Mouse (Mus musculus) limb, embryonic 14.5 days (tissue): ENCODE measurements around the gene Cybc1. TPM values are rescaled to one million over a fixed set of nuclear protein-coding genes. Genes with fewer than 3 reads are reported as not detected.

Experiments
- ATAC-seq: fragments of 200-750 bp; cut with Nextera tagmentation; 2 replicates; pipeline ENCODE4 v1.8.0; 2017; ENCODE audit warnings: low read depth, moderate number of reproducible peaks, moderate TSS enrichment; ENCODE audit not compliant: low FRiP score
- DNase-seq: peaks from one replicate; pipeline ENCODE4 v3.0.0-alpha.2; 2015; ENCODE audit warnings: low spot score
- H3K27ac ChIP-seq: fragments of 300-500 bp; sonication (generic); replicated peaks from 2 replicates; pipeline ENCODE4 v1.5.1; 2014; ENCODE audit warnings: low read depth, mild to moderate bottlenecking, low read length, moderate library complexity, mixed read lengths
- H3K27me3 ChIP-seq: fragments of 300-500 bp; sonication (generic); 2 replicates; pipeline ENCODE4 v1.6.1; 2014; ENCODE audit warnings: low read length, mixed read lengths; ENCODE audit not compliant: control insufficient read depth, insufficient read depth
- H3K36me3 ChIP-seq: fragments of 300-500 bp; sonication (generic); 2 replicates; pipeline ENCODE4 v1.6.1; 2014; ENCODE audit warnings: mild to moderate bottlenecking, low read length, moderate library complexity, mixed read lengths; ENCODE audit not compliant: control insufficient read depth, insufficient read depth
- H3K4me1 ChIP-seq: fragments of 300-500 bp; sonication (generic); 2 replicates; pipeline ENCODE4 v1.6.1; 2014; ENCODE audit warnings: antibody characterized with exemption, low read length, mixed read lengths; ENCODE audit not compliant: control insufficient read depth, insufficient read depth
- H3K4me2 ChIP-seq: fragments of 300-500 bp; sonication (generic); replicated peaks from 2 replicates; pipeline ENCODE4 v1.6.1; 2014; ENCODE audit warnings: low read depth, mild to moderate bottlenecking, low read length, moderate library complexity; ENCODE audit not compliant: severe bottlenecking
- H3K4me3 ChIP-seq: fragments of 300-500 bp; sonication (generic); replicated peaks from 2 replicates; pipeline ENCODE4 v1.5.1; 2014; ENCODE audit warnings: low read length
- H3K9ac ChIP-seq: fragments of 300-500 bp; sonication (generic); 2 replicates; pipeline ENCODE4 v1.6.1; 2014; ENCODE audit warnings: mild to moderate bottlenecking, low read depth, low read length, moderate library complexity; ENCODE audit not compliant: severe bottlenecking
- H3K9me3 ChIP-seq: fragments of 300-500 bp; sonication (generic); 2 replicates; pipeline ENCODE4 v1.6.1; 2016; ENCODE audit warnings: low read length; ENCODE audit not compliant: control insufficient read depth
- POLR2A ChIP-seq: fragments of 200-500 bp; IDR thresholded peaks from 2 replicates; pipeline ENCODE4 v1.8.0; 2012; ENCODE audit warnings: inconsistent platforms, mild to moderate bottlenecking, moderate library complexity, borderline replicate concordance; ENCODE audit not compliant: insufficient read depth, insufficient read length; ENCODE audit errors: extremely low read depth
- whole genome bisulfite sequencing: fragments of 180-500 bp; shearing (Covaris S2); extraction: QIAGEN DNeasy Blood & Tissue Kit; methylation state at CpG from one replicate; pipeline ENCODE4 v1.1.7; 2014; 5-methylcytosine and 5-hydroxymethylcytosine counted together
- polyA plus RNA-seq, 2 experiments: library from polyadenylated mRNA; depleted of rRNA in 1 of 2; stranded (reverse) in 1 of 2; unstranded in 1 of 2; fragments of >200 nt; fragmentation: Nextera tagmentation in 1 of 2; extraction: Ambion mirVana in 1 of 2; gene quantifications; 2 replicates each; pipeline versions ENCODE4 v1.2.1 to v1.2.3; 2012 to 2014

The Cybc1 gene
- polyA plus RNA-seq, 2 experiments: 41.3 to 47.1 TPM

DNA sequence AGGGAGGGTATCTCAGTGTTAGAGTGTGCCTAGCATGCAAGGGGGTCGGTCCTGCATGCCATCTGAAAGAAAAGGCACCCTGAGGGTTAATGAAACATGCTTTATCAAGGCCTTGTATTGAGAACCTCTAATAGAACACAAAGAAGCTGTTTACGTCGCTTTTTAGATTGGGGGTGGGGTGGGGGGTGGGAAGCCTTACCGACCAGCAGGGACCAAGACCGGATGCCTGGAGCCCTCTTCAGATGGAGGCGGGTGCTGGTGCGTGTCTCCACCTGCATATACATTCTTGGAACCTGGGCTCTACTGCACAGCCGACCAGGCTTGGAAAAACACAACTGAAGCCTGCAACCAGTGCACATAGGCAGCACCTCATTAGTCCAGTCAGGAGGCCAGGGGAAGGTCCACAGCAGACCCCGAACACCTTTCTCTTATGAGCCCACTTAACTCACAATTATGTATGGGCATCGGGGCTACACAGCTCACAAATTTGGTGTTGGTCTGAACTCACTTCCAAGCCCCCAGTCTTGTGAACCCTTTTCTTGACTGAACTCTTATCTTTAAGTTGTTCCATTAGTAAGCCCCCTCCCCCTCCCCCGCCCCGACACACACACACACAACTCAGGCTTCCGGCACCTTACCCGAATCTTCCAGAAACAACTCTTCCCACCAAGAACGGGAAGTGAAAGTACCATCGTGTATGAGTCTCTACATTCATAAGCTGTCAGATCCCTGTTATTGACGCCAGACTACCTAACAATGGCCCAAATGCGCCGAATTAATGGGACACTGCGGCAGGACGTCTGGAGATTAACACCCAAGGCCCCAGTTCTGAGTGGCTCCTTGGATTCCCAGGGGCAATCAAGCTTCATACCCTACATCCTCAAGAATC, 749 bp downstream of the Cybc1 start:
- no peak for DNase-seq
- Histone ChIP-seq H3K4me2 (peak overlapping the region; percentile 82), H3K9ac (peak overlapping the region; percentile 60), H3K27ac (peak overlapping the region; percentile 76), H3K27me3 (no peaks in the 10 kb centered on the region), H3K9me3 (no peaks in the 10 kb centered on the region), H3K4me1 (peaks cover 14% of the 10 kb centered on the region), H3K36me3 (peaks cover 33% of the 10 kb centered on the region), H3K4me3 (peak overlapping the region; percentile 64)
- TF ChIP-seq POLR2A: no peak
- WGBS: 19% methylated on average over 21 of the region's 21 CpGs
- ATAC-seq: no peak

DNA sequence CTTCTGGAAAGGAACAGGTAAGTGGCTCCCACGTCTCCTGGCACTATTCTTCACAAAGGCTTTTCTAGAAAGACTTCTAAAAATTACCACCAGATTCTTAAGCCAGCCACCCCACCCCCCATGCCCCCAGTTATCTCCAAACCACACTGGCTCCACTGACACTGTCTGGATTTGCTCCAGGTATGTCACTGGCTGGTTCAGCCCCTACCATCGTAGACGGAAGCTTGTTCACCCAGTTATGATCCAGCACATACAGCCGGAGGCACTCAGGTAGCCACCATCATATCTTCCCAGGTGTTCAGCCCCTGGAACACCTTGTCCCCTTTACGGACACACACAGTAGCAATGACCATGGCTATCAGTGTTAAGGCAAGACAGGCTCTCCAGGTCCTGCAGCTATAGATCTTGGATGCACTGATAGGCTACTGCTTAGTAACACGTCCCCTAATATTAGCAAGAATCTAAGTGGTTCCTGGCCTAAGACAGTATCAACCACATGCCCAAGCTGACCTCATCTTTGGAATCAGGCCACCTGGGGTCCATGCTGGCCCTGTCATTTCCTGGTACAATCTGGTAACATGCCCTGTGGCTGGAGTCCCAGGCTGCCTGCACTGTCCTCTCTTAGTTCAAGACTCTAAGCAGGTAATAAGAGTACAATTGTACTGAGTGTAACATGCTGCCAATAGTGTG, 7.7 kb downstream of the Cybc1 start:
- DNase-seq (no peak), ATAC-seq (no peak)
- Histone ChIP-seq H3K27ac (no peak overlapping the region), H3K9me3 (no peaks in the 10 kb centered on the region), H3K4me2 (no peak overlapping the region), H3K36me3 (peaks cover 87% of the 10 kb centered on the region), H3K27me3 (no peaks in the 10 kb centered on the region), H3K9ac (no peak overlapping the region), H3K4me1 (no peaks in the 10 kb centered on the region), H3K4me3 (no peak overlapping the region)
- 93% methylated on average over 6 of the region's 6 CpGs for WGBS
- TF ChIP-seq POLR2A: no peak

DNA sequence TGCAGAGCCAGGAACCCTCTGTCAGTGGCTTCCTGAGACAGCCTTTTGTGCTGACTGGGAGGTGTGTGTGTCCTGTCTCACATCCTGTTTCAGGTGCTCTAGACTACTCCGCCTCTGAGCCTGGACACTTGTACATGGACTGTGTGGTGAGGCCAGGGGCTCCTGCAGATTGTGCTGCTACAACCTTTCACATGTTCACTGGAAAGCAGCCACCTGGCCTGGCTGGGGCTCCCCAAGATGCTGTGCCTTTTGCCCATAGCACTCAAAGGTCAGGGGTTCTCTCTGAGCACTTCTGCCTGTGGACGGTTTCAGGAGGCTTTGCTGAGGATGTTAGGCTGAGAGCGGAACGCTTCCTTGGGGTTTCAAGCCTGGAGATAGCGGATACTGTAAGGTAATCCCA, 8.4 kb downstream of the Cybc1 start:
- DNase-seq (no peak), ATAC-seq (no peak)
- Histone ChIP-seq H3K4me1 (no peaks in the 10 kb centered on the region), H3K4me2 (no peak overlapping the region), H3K9ac (no peak overlapping the region), H3K27me3 (no peaks in the 10 kb centered on the region), H3K4me3 (no peak overlapping the region), H3K36me3 (peaks cover 82% of the 10 kb centered on the region), H3K27ac (no peak overlapping the region), H3K9me3 (no peaks in the 10 kb centered on the region)
- TF ChIP-seq POLR2A: no peak
- whole genome bisulfite sequencing: 81% methylated on average over 4 of the region's 5 CpGs

DNA sequence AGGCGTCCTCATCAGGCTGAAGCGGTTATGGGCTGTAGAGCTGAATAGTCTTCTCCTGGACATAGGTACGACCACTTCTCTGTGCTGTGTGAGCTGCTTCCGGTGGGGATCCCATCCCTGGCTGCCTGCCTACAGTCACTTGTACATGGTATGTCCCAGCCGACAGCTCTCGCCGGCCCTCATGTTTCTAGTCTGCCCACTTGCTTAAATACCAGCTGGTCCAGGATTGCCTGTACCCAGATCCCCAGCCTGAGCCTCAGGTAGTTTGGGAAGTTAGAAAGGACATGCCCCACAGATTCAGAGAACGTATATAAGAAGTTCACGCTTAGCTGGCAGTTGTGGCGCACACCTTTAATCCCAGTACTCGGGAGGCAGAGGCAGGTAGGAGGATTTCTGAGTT, 9.3 kb downstream of the Cybc1 start:
- no peak overlapping the region for H3K4me3 ChIP-seq
- H3K9ac ChIP-seq: no peak overlapping the region
- TF ChIP-seq POLR2A: no peak
- H3K4me1 ChIP-seq: no peaks in the 10 kb centered on the region
- no peaks in the 10 kb centered on the region for H3K27me3 ChIP-seq
- no peaks in the 10 kb centered on the region for H3K9me3 ChIP-seq
- WGBS: 93% methylated on average over 11 of the region's 11 CpGs
- peaks cover 76% of the 10 kb centered on the region for H3K36me3 ChIP-seq
- DNase-seq (no peak), ATAC-seq (no peak)
- H3K4me2 ChIP-seq: no peak overlapping the region
- no peak overlapping the region for H3K27ac ChIP-seq

DNA sequence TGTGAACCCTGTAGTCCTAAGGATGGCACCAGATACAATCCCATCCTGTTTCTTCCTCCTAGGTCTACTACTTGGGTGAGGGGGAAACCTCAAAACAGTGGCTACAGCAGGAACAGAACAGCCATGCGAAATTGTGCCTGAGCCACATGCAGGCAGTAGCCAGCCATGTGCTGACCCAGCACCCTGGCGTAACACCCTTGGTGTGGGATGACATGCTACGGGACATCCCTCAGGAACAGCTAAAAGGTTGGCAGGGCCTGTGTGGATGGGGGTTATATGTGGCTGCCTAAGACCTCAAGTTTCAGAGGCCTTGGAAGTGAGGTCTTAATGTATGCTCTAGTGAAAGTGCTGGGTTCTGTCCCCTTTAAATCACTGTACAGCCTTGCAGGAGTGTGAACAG, 12.3 kb downstream of the Cybc1 start:
- no peak overlapping the region for H3K4me2 ChIP-seq
- no peaks in the 10 kb centered on the region for H3K4me1 ChIP-seq
- no peak for DNase-seq
- peaks cover 55% of the 10 kb centered on the region for H3K36me3 ChIP-seq
- ATAC-seq: no peak
- 95% methylated on average over 3 of the region's 3 CpGs for WGBS
- no peak overlapping the region for H3K4me3 ChIP-seq
- no peak overlapping the region for H3K9ac ChIP-seq
- no peaks in the 10 kb centered on the region for H3K27me3 ChIP-seq
- no peak for TF ChIP-seq POLR2A
- H3K27ac ChIP-seq: no peak overlapping the region
- H3K9me3 ChIP-seq: no peaks in the 10 kb centered on the region
